Mouse (Mus musculus) liver, adult 2 months (tissue): Measurements from ENCODE around the gene Ccdc90b. TPM values are rescaled to one million over a fixed set of nuclear protein-coding genes. Genes with fewer than 3 reads are reported as not detected.

Source experiments
- DNase-seq: peaks from one replicate; pipeline ENCODE4 v3.0.0-alpha.2; 2011; ENCODE audit warnings: low read depth, low spot score; ENCODE audit errors: extremely low read depth
- H3K27ac ChIP-seq: fragments of 200-500 bp; replicated peaks from 2 replicates; pipeline ENCODE4 v1.5.1; 2012; ENCODE audit warnings: low read depth, mild to moderate bottlenecking, control low read depth, inconsistent platforms, low read length; ENCODE audit not compliant: insufficient read depth
- H3K27me3 ChIP-seq: fragments of 200-500 bp; 2 replicates; pipeline ENCODE4 v1.6.1; 2012; ENCODE audit warnings: mild to moderate bottlenecking, moderate library complexity, low read length, inconsistent platforms; ENCODE audit not compliant: control insufficient read depth, insufficient read depth
- H3K36me3 ChIP-seq: fragments of 200-500 bp; 2 replicates; pipeline ENCODE4 v1.6.1; 2012; ENCODE audit warnings: low read length, inconsistent platforms; ENCODE audit not compliant: control insufficient read depth, insufficient read depth
- H3K4me1 ChIP-seq: fragments of 200-500 bp; 2 replicates; pipeline ENCODE4 v1.6.1; 2011; ENCODE audit warnings: low read length; ENCODE audit not compliant: control insufficient read depth, insufficient read depth
- H3K4me3 ChIP-seq: fragments of 200-500 bp; 2 replicates; pipeline ENCODE4 v1.5.1; 2011; ENCODE audit warnings: low read depth, mild to moderate bottlenecking, control low read depth, low read length, moderate library complexity; ENCODE audit not compliant: insufficient read depth
- H3K79me2 ChIP-seq: fragments of 200-500 bp; 2 replicates; pipeline ENCODE4 v1.6.1; 2012; ENCODE audit warnings: inconsistent platforms, mild to moderate bottlenecking, low read length, moderate library complexity; ENCODE audit not compliant: control insufficient read depth, insufficient read depth
- H3K9ac ChIP-seq: fragments of 200-500 bp; 2 replicates; pipeline ENCODE4 v1.6.1; 2012; ENCODE audit warnings: low read depth, mild to moderate bottlenecking, control low read depth, inconsistent platforms, low read length
- CTCF ChIP-seq: fragments of 200-500 bp; IDR thresholded peaks from 2 replicates; pipeline ENCODE4 v1.5.1; 2011; ENCODE audit warnings: low read depth, low read length, control low read depth
- POLR2A ChIP-seq: fragments of 200-500 bp; IDR thresholded peaks from 2 replicates; pipeline ENCODE4 v1.6.1; 2011; ENCODE audit warnings: low read length, control low read depth; ENCODE audit not compliant: insufficient read depth; ENCODE audit errors: extremely low read depth
- WGBS: fragments of 180-500 bp; shearing (Covaris S2); methylation state at CpG from one replicate; pipeline ENCODE4 v1.1.7; 2018; 5-methylcytosine and 5-hydroxymethylcytosine counted together
- polyA plus RNA-seq: library from polyadenylated mRNA; depleted of rRNA; stranded (reverse); fragments of >200 nt; gene quantifications from 2 replicates; pipeline ENCODE4 v1.2.3, GENCODE M21; 2012; rRNA removed
- total RNA-seq: library from RNA; depleted of rRNA; stranded (reverse); fragments of >200 nt; gene quantifications from 2 replicates; pipeline ENCODE4 v1.2.3, GENCODE M21; 2014; rRNA removed

Ccdc90b gene
- total RNA-seq (13.7 and 18.3 TPM in 2 replicates), polyA plus RNA-seq (2.3 and 2.7 TPM in 2 replicates)

GRCm38 (mm10) chr7:92560986-92561876, at the start of gene Ccdc90b:
Gene Ccdc90b, plus strand, starts transcription at chr7:92561149.
- H3K79me2 ChIP-seq: no peaks in the 10 kb centered on the region
- H3K4me3 ChIP-seq: peak within 1 kb of the TSS; percentile 94
- H3K27me3 ChIP-seq: no peaks in the 10 kb centered on the region
- H3K4me1 ChIP-seq: peaks cover 2% of the 10 kb centered on the region
- TF ChIP-seq POLR2A (0 out of 2 replicates have a peak, but pooled peaks have one; percentile 17), CTCF (peak; percentile 76)
- peak within 1 kb of the TSS; percentile 87 for H3K9ac ChIP-seq
- no peaks in the 10 kb centered on the region for H3K36me3 ChIP-seq
- peak; percentile 99 for DNase-seq
- peak within 1 kb of the TSS; percentile 82 for H3K27ac ChIP-seq
- 1% methylated on average over 60 of the region's 60 CpGs for WGBS

GRCm38 (mm10) chr7:92520397-92520796, 40.6 kb upstream of the Ccdc90b start:
- Histone ChIP-seq H3K4me1 (no peaks in the 10 kb centered on the region), H3K27ac (no peak overlapping the region), H3K36me3 (no peaks in the 10 kb centered on the region), H3K4me3 (no peak overlapping the region), H3K79me2 (no peaks in the 10 kb centered on the region), H3K27me3 (no peaks in the 10 kb centered on the region), H3K9ac (no peak overlapping the region)
- 80% methylated on average over 3 of the region's 3 CpGs for WGBS
- TF ChIP-seq POLR2A: no peak
- no peak for TF ChIP-seq CTCF
- no peak for DNase-seq

- no peaks in the 10 kb centered on the region for H3K79me2 ChIP-seq
- no peak overlapping the region for H3K27ac ChIP-seq
- no peaks in the 10 kb centered on the region for H3K27me3 ChIP-seq
- H3K9ac ChIP-seq: no peak overlapping the region
- TF ChIP-seq POLR2A (no peak), CTCF (no peak)
- no peak for DNase-seq
- H3K4me1 ChIP-seq: no peaks in the 10 kb centered on the region
- H3K36me3 ChIP-seq: no peaks in the 10 kb centered on the region
- no peak overlapping the region for H3K4me3 ChIP-seq
- WGBS: 49% methylated on average over 4 of the region's 4 CpGs
Measured at GRCm38 (mm10) chr7:92520820-92521219, 40.1 kb upstream of the Ccdc90b start.

GRCm38 (mm10) chr7:92529245-92529644, 31.7 kb upstream of the Ccdc90b start:
- no peak for TF ChIP-seq POLR2A
- no peaks in the 10 kb centered on the region for H3K79me2 ChIP-seq
- WGBS: 84% methylated on average over 4 of the region's 4 CpGs
- DNase-seq: no peak
- no peaks in the 10 kb centered on the region for H3K4me1 ChIP-seq
- H3K36me3 ChIP-seq: no peaks in the 10 kb centered on the region
- H3K27me3 ChIP-seq: no peaks in the 10 kb centered on the region
- H3K9ac ChIP-seq: no peak overlapping the region
- no peak overlapping the region for H3K27ac ChIP-seq
- no peak overlapping the region for H3K4me3 ChIP-seq

GRCm38 (mm10) chr7:92532351-92533036, 28.5 kb upstream of the Ccdc90b start:
- Histone ChIP-seq H3K4me3 (no peak overlapping the region), H3K79me2 (no peaks in the 10 kb centered on the region), H3K36me3 (no peaks in the 10 kb centered on the region), H3K4me1 (no peaks in the 10 kb centered on the region), H3K27me3 (no peaks in the 10 kb centered on the region), H3K27ac (no peak overlapping the region), H3K9ac (no peak overlapping the region)
- DNase-seq: no peak
- TF ChIP-seq POLR2A (no peak), CTCF (no peak)
- WGBS: 75% methylated on average over 6 of the region's 6 CpGs
